Mouse (Mus musculus) embryonic facial prominence, embryonic 14.5 days (tissue): ENCODE results near the gene Fam83f. TPM values are rescaled to one million over a fixed set of nuclear protein-coding genes. Genes with fewer than 3 reads are reported as not detected.

Experiments
- ATAC-seq: fragments of 200-750 bp; cut with Nextera tagmentation; 2 replicates; pipeline ENCODE4 v1.8.0; 2017; ENCODE audit warnings: low read depth, moderate number of reproducible peaks, moderate TSS enrichment
- DNase-seq: peaks from one replicate; pipeline ENCODE4 v3.0.0-alpha.2; 2015; ENCODE audit warnings: low spot score
- H3K27ac ChIP-seq: fragments of 300-500 bp; sonication (generic); replicated peaks from 2 replicates; pipeline ENCODE4 v1.5.1; 2014; ENCODE audit warnings: low read depth, mild to moderate bottlenecking, low read length, moderate library complexity
- H3K27me3 ChIP-seq: fragments of 300-500 bp; sonication (generic); replicated peaks from 2 replicates; pipeline ENCODE4 v1.6.1; 2014; ENCODE audit warnings: low read length; ENCODE audit not compliant: control insufficient read depth, insufficient read depth
- H3K36me3 ChIP-seq: fragments of 300-500 bp; sonication (generic); 2 replicates; pipeline ENCODE4 v1.6.1; 2014; ENCODE audit warnings: low read length, mixed read lengths; ENCODE audit not compliant: control insufficient read depth, insufficient read depth
- H3K4me1 ChIP-seq: fragments of 300-500 bp; sonication (generic); 2 replicates; pipeline ENCODE4 v1.6.1; 2014; ENCODE audit warnings: antibody characterized with exemption, low read length; ENCODE audit not compliant: control insufficient read depth, insufficient read depth
- H3K4me2 ChIP-seq: fragments of 300-500 bp; sonication (generic); 2 replicates; pipeline ENCODE4 v1.6.1; 2014; ENCODE audit warnings: low read depth, mild to moderate bottlenecking, low read length, moderate library complexity, mixed read lengths
- H3K4me3 ChIP-seq: fragments of 300-500 bp; sonication (generic); 2 replicates; pipeline ENCODE4 v1.5.1; 2014; ENCODE audit warnings: low read depth, mild to moderate bottlenecking, low read length
- H3K9ac ChIP-seq: fragments of 300-500 bp; sonication (generic); 2 replicates; pipeline ENCODE4 v1.6.1; 2014; ENCODE audit warnings: low read depth, mild to moderate bottlenecking, low read length, moderate library complexity, mixed read lengths
- H3K9me3 ChIP-seq: fragments of 300-500 bp; sonication (generic); 2 replicates; pipeline ENCODE4 v1.6.1; 2016; ENCODE audit warnings: low read length; ENCODE audit not compliant: control insufficient read depth
- WGBS: fragments of 180-500 bp; shearing (Covaris S2); extraction: QIAGEN DNeasy Blood & Tissue Kit; methylation state at CpG from one replicate; pipeline ENCODE4 v1.1.7; 2014; 5-methylcytosine and 5-hydroxymethylcytosine counted together
- polyA plus RNA-seq: library from polyadenylated mRNA; unstranded; fragments of >200 nt; fragmentation: Nextera tagmentation; extraction: Ambion mirVana; gene quantifications from 2 replicates; pipeline ENCODE4 v1.2.1, GENCODE M21; 2014

Gene Fam83f
- polyA plus RNA-seq, 1 experiment from 2014 or later = 2.2 TPM

DNA sequence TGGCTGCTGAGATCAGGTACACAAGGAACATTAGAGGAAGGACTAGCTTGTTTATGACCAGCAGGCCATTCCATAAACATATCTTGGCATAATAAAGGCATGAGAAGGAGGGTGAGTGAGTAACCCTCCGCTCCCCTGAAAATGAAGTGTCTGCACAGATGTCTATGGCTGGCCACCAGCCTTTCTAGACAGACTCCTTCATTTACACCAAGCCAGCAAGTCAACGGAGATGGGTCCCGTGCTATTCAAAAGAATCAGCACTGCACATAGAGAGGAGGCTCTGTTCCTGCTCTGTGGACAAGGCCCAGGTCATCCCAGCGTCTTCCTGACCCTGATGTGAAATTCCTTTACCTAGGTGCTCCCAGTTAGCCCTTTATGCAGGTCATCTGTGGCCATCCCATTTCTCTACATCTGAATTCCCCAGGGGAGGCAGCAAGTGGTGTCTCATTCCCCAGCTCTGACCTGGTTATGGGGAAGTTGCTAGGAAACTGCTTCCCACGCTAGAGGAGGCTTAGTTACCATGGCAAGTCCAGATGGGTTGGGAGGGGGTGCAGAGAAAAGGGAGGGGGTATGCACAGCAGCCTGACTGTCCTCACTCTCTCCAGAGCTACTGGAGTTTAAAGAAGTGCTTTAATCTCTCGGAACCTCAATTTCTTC is 12.7 kb upstream of the Fam83f start:
- no peaks in the 10 kb centered on the region for H3K27me3 ChIP-seq
- H3K27ac ChIP-seq = no peak overlapping the region
- 67% methylated on average over 6 of the region's 6 CpGs for WGBS
- H3K9me3 ChIP-seq = no peaks in the 10 kb centered on the region
- ATAC-seq = peak; percentile 41; the same call in 1 of the 2 replicates
- peak; percentile 61 for DNase-seq
- no peak overlapping the region for H3K4me3 ChIP-seq
- H3K9ac ChIP-seq = no peak overlapping the region
- no peaks in the 10 kb centered on the region for H3K4me1 ChIP-seq
- H3K36me3 ChIP-seq = no peaks in the 10 kb centered on the region
- H3K4me2 ChIP-seq = no peak overlapping the region

DNA sequence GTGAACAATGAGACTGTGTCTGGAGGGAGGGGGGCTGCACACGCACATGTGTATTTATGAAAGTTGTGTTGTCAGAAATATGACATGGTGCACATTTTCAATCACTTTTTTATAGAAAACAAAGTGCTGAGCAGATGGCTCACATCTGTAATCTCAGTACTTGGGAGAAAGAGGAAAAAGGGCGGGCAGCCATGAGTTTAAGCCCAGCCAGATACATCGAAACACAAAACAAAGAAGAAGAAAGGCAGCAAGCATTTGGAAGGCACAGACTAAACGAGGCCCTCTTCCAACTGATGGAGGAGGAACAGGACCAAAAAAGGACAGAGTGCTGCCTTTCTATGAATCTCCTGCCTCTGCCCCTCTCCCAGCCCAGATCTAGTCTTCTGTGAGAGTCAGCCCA is 10.7 kb upstream of the Fam83f start:
- no peak overlapping the region for H3K4me2 ChIP-seq
- no peaks in the 10 kb centered on the region for H3K36me3 ChIP-seq
- H3K9ac ChIP-seq = no peak overlapping the region
- no peak overlapping the region for H3K27ac ChIP-seq
- DNase-seq (peak; percentile 41), ATAC-seq (no peak)
- no peak overlapping the region for H3K4me3 ChIP-seq
- no peaks in the 10 kb centered on the region for H3K27me3 ChIP-seq
- H3K9me3 ChIP-seq = no peaks in the 10 kb centered on the region
- WGBS = 44% methylated on average over 4 of the region's 4 CpGs
- H3K4me1 ChIP-seq = no peaks in the 10 kb centered on the region

DNA sequence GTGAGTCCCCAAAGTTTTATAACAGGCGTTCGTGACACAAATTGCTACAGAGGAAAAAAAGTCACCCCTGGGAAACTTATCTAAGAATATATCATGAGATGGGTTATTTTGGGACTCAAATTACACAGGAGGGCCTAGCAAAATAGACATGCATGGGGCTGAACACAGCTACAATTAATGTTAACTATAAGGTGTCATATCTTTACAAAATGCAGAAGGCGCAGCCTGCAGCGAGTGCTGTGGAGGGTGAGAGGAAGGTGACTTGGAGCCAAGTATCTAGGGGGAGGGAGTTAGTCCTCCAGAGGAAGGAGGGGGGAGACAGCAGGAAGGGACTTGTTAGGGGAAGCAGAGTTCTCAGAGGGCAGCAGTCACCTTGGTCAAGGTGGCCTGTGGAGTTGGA is 7.2 kb upstream of the Fam83f start:
- WGBS = 63% methylated on average over 4 of the region's 4 CpGs
- H3K9me3 ChIP-seq = no peaks in the 10 kb centered on the region
- no peak overlapping the region for H3K27ac ChIP-seq
- H3K36me3 ChIP-seq = no peaks in the 10 kb centered on the region
- DNase-seq (no peak), ATAC-seq (no peak)
- H3K4me1 ChIP-seq = no peaks in the 10 kb centered on the region
- no peak overlapping the region for H3K4me2 ChIP-seq
- no peak overlapping the region for H3K4me3 ChIP-seq
- no peak overlapping the region for H3K9ac ChIP-seq
- no peaks in the 10 kb centered on the region for H3K27me3 ChIP-seq

DNA sequence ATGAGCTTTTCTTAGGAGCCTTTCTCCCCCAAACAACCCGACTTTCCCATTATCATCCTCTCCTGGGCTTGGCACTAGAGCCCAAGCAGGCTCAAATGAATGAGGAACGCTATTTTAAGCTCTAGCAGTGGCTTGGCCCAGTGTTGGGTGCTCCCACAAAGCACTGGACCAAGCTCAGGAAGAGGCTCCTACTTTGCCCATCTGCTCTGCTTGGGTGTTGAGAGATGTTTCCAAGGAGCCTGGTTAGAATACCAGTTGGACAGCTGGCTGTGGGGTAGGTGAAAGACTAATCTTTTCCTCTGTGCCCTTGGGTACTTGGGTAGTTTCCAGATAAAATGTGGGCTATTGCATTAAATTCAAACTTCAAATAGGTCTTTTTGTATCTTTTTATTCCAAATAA is 1.2 kb downstream of the Fam83f start:
- Histone ChIP-seq H3K27me3 (peaks cover 32% of the 10 kb centered on the region), H3K36me3 (no peaks in the 10 kb centered on the region), H3K4me1 (0 out of 2 replicates have a peak, but pooled peaks cover 5% of the 10 kb centered on the region), H3K9ac (no peak overlapping the region), H3K27ac (no peak overlapping the region), H3K4me2 (0 out of 2 replicates have a peak overlapping the region, but pooled peaks have one; percentile 84), H3K9me3 (no peaks in the 10 kb centered on the region), H3K4me3 (no peak overlapping the region)
- ATAC-seq (no peak), DNase-seq (no peak)
- WGBS = 64% methylated on average over 2 of the region's 2 CpGs

DNA sequence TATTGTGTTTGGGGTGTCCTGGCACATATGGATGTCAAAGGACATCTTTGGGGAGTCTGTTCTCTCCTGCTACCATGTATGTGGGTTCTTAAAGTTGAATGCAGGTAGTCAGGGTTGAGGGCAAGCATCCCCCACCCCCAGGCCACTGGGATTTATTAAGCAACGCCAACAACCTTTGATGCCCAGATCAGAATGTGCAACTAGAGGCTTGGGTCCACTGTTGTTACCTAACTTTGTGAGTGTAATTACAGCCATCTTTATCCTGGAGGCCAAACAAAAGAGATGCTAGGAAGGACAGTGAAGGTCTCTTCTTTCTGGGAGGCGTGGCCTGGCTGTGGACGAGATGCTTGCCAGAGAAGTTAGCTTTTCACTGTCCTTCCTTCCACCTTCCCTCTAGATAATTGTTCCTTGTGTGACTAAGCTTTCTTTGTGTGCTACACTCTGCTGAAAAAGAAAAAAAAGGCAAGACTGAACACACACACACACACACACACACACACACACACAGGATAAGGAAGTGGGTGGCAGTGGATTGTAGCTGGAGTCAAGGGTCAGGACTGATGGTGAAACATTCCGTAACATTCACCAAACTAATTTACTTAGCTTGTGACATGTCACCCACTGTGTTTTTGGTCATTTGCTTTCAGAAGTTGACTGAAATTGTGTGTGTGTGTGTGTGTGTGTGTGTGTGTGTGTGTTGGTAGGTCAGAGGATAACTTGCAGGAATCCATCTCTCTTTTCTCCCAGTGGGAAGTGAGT is 1.9 kb downstream of the Fam83f start:
- ATAC-seq = no peak
- 58% methylated on average over 4 of the region's 4 CpGs for WGBS
- Histone ChIP-seq H3K4me2 (no peak overlapping the region; the same call in 1 of the 2 replicates), H3K9me3 (no peaks in the 10 kb centered on the region), H3K36me3 (no peaks in the 10 kb centered on the region), H3K27ac (no peak overlapping the region), H3K4me1 (peaks cover 5% of the 10 kb centered on the region; the same call in 1 of the 2 replicates), H3K9ac (no peak overlapping the region), H3K27me3 (peaks cover 32% of the 10 kb centered on the region), H3K4me3 (no peak overlapping the region)
- DNase-seq = no peak

DNA sequence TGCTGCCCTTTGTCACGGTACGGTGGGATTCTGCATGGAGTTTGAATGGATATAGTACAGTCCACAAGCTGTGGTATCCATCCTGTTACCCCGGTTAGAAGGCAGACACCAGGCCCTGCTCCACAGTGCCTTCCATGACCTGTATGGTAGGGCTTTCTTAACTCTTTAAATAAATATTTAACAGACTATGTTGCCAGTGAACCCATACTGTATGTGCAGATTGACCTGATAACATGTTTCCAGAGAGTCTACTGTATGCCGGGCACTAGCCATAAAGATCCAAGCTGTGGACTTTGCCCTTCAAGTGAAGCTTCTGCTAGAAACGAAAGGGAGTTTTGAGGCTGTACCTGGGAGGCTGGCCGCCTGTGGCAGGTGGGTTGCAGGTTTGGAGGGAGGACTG is 3.1 kb downstream of the Fam83f start:
- no peak overlapping the region for H3K4me3 ChIP-seq
- H3K4me1 ChIP-seq = peaks cover 13% of the 10 kb centered on the region
- H3K27me3 ChIP-seq = peaks cover 30% of the 10 kb centered on the region
- H3K36me3 ChIP-seq = no peaks in the 10 kb centered on the region
- no peaks in the 10 kb centered on the region for H3K9me3 ChIP-seq
- H3K27ac ChIP-seq = no peak overlapping the region
- no peak overlapping the region for H3K9ac ChIP-seq
- H3K4me2 ChIP-seq = no peak overlapping the region
- WGBS = 78% methylated on average over 6 of the region's 6 CpGs
- DNase-seq = no peak
- ATAC-seq = no peak

DNA sequence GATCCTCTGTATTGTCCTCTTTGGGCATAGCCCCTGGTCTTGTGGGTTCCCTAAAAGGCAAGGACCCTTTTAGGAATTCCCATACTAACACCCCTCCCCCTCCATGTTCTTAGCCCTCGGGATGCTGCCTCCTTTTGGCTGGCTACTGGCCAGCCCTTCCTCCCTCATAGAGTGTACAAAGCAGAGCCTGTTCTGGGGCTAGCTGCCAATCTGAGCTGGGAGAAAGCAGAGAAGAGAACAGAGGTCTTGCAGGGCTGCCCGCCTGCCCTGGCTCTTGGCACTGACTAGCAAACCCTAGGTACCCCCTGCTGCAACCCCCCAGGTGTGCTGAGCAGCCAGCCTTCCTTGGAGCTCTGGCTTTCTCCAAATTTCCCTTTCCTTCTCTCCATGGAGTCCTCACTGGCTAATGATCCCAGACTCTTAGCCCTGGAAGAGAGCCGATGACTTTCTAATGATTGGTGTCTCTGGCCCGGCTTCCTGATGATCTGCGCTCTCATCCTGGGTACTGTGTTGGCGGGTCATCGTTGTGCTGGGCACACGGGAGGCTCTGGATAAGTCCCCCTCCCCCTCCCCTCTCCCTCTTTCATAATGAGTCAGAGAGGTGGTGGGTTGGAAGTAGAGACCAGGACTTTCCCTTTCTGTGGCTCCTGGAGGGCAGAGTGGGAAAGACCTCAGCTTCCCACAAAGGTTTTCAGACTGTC is 8.0 kb downstream of the Fam83f start:
- no peak overlapping the region for H3K4me2 ChIP-seq
- H3K4me3 ChIP-seq = no peak overlapping the region
- H3K4me1 ChIP-seq = peaks cover 11% of the 10 kb centered on the region
- 45% methylated on average over 8 of the region's 8 CpGs for WGBS
- peak; percentile 44; the same call in 1 of the 2 replicates for ATAC-seq
- H3K36me3 ChIP-seq = no peaks in the 10 kb centered on the region
- no peaks in the 10 kb centered on the region for H3K27me3 ChIP-seq
- DNase-seq = peak; percentile 82
- no peak overlapping the region for H3K9ac ChIP-seq
- no peaks in the 10 kb centered on the region for H3K9me3 ChIP-seq
- 0 out of 2 replicates have a peak overlapping the region, but pooled peaks have one; percentile 28 for H3K27ac ChIP-seq

DNA sequence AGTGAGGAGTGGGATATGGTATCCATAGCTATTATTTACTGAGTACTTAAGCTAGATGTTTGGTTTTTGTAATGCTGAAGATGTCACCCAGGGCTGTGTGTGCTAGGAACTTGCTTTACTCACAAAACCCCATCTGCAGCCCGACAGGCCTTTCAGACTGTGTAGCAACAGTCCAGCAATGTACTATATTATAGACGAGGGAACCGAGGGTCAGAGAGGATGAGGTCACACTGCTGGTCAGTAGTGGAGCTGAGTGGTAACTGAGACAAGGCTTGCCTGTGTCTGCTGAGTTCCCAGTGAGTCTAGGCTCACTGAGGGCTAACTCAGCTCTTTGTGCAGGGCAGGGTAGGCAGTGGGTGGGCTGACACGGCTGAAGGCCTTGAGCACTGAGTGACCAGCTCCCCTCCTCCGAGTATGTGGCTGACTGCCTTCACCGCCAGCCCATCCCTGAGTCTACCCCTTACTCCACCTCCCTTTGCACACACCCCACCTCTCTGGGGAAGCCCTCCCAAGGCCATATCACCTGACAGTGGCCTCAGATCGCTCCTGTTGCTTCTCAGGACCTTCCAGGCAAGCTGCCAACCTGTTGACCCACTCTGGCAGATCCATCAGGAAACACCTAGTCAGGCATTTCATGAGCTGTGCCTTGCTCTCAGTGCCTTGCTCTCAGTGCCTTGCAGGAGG is 8.8 kb downstream of the Fam83f start:
- Histone ChIP-seq H3K4me2 (no peak overlapping the region), H3K27ac (0 out of 2 replicates have a peak overlapping the region, but pooled peaks have one; percentile 4), H3K9ac (no peak overlapping the region), H3K36me3 (no peaks in the 10 kb centered on the region), H3K9me3 (no peaks in the 10 kb centered on the region), H3K27me3 (no peaks in the 10 kb centered on the region), H3K4me1 (peaks cover 11% of the 10 kb centered on the region), H3K4me3 (no peak overlapping the region)
- WGBS = 49% methylated on average over 7 of the region's 7 CpGs
- ATAC-seq (no peak), DNase-seq (peak; percentile 57)
